Mouse (Mus musculus): ENCODE data around the gene Lnp1.
"Not testable (repeated sequence)": the region's sequence is repeated elsewhere in the genome, so short reads cannot be mapped to it uniquely, and the experiment has no call there.

The Lnp1 gene

GRCm38 (mm10) chr16:56928023-56928422, at the start of gene Lnp1:
TSS of gene Lnp1 (minus strand) at chr16:56928061.
- in situ Hi-C loops (cut with MboI, MseI) = no loop called here

GRCm38 (mm10) chr16:56974646-56975045, 46.8 kb upstream of the Lnp1 start:
- in situ Hi-C loops (cut with MboI, MseI) = no loop called here

GRCm38 (mm10) chr16:56958311-56958710, 30.4 kb upstream of the Lnp1 start:
- in situ Hi-C loops (cut with MboI, MseI) = not testable (repeated sequence)

GRCm38 (mm10) chr16:56949085-56949484, 21.2 kb upstream of the Lnp1 start:
- in situ Hi-C loops (cut with MboI, MseI) = no loop called here

- in situ Hi-C loops (cut with MboI, MseI) = no loop called here
Observed at GRCm38 (mm10) chr16:56942341-56942740, 14.5 kb upstream of the Lnp1 start.

GRCm38 (mm10) chr16:56920102-56920657, 7.7 kb downstream of the Lnp1 start:
- in situ Hi-C loops (cut with MboI, MseI) = loop anchor here (5.0 to 25.0 kb wide), 2 partner anchors 47 to 267 kb away; no protein-coding TSS in a partner anchor

GRCm38 (mm10) chr16:56917230-56917629, 10.6 kb downstream of the Lnp1 start:
- in situ Hi-C loops (cut with MboI, MseI) = loop anchor here (10.0 to 25.0 kb wide), 3 partner anchors 142 to 1382 kb away; no protein-coding TSS in a partner anchor

- in situ Hi-C loops (cut with MboI, MseI) = loop anchor here (25.0 kb wide), 1 partner anchor 278 kb away; no protein-coding TSS in a partner anchor
Observed at GRCm38 (mm10) chr16:56908986-56909385, 18.9 kb downstream of the Lnp1 start.

- in situ Hi-C loops (cut with MboI, MseI) = loop anchor here (25.0 kb wide), 1 partner anchor 285 kb away; no protein-coding TSS in a partner anchor
Observed at GRCm38 (mm10) chr16:56902206-56902605, 25.7 kb downstream of the Lnp1 start.

- in situ Hi-C loops (cut with MboI, MseI) = no loop called here
Observed at GRCm38 (mm10) chr16:56891583-56891982, 36.3 kb downstream of the Lnp1 start.

GRCm38 (mm10) chr16:56886616-56887116, 41.2 kb downstream of the Lnp1 start:
- in situ Hi-C loops (cut with MboI, MseI) = no loop called here

GRCm38 (mm10) chr16:56885824-56886615, 41.8 kb downstream of the Lnp1 start, which contains the start of gene Tmem45a:
TSS of gene Tmem45a (minus strand) at chr16:56886166.
- in situ Hi-C loops (cut with MboI, MseI) = no loop called here

GRCm38 (mm10) chr16:56884811-56885210, 43.0 kb downstream of the Lnp1 start:
- in situ Hi-C loops (cut with MboI, MseI) = no loop called here

GRCm38 (mm10) chr16:56873410-56873809, 54.5 kb downstream of the Lnp1 start:
- in situ Hi-C loops (cut with MboI, MseI) = no loop called here

- in situ Hi-C loops (cut with MboI, MseI) = no loop called here
Observed at GRCm38 (mm10) chr16:56870458-56870857, 57.4 kb downstream of the Lnp1 start.

- in situ Hi-C loops (cut with MboI, MseI) = no loop called here
Observed at GRCm38 (mm10) chr16:56868361-56868760, 59.5 kb downstream of the Lnp1 start.

GRCm38 (mm10) chr16:56867591-56867990, 60.3 kb downstream of the Lnp1 start:
- in situ Hi-C loops (cut with MboI, MseI) = no loop called here
